Mouse (Mus musculus) thymus, adult 2 months (tissue): ENCODE measurements around the gene Tenm1.

Source experiments
- CTCF ChIP-seq: fragments of 200-500 bp; IDR thresholded peaks from 2 replicates; pipeline ENCODE4 v1.5.1; 2012; ENCODE audit warnings: mild to moderate bottlenecking, control low read depth, low read length, moderate library complexity, borderline replicate concordance; ENCODE audit not compliant: control insufficient read depth, poor library complexity, insufficient read depth; ENCODE audit errors: extremely low read depth
- POLR2A ChIP-seq: fragments of 200-500 bp; IDR thresholded peaks from 2 replicates; pipeline ENCODE4 v1.6.1; 2012; ENCODE audit warnings: mild to moderate bottlenecking, low read length, control low read depth, moderate library complexity; ENCODE audit not compliant: control insufficient read depth, poor library complexity, insufficient read depth; ENCODE audit errors: extremely low read depth

GRCm38 (mm10) chrX:43319351-43319750 is 109.6 kb downstream of the Tenm1 start:
- no peak for TF ChIP-seq CTCF
- no peak for TF ChIP-seq POLR2A
